Mouse (Mus musculus): ENCODE measurements around the gene Nfyc. TPM values are rescaled to one million over a fixed set of nuclear protein-coding genes. Genes with fewer than 3 reads are reported as not detected.

The Nfyc gene
- polyA plus RNA-seq, 1 experiment: 59.4 TPM

DNA sequence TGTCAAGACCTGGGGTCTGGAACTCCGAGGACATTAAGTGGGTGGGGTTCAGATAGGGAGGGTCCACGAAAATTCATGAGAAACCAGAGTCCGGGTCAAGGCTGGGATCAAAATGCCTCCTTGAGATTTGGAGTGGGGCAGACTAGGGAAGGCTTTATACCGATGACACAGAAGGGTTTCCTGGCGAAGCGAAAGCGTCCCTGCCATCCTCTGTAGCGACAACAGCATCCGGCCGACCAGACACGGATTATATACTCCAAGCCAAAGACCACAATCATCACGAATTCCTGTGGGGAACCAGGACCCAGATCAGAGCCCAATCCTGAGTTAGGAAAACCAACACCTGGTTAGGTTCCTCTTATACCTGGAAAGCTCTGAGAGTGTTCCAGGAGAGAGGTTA lies 114.6 kb downstream of the Nfyc start:
- TF ChIP-seq GATA1 (IDR thresholded peaks at IDR 0.05; ENCODE audit: low read length): no peak

DNA sequence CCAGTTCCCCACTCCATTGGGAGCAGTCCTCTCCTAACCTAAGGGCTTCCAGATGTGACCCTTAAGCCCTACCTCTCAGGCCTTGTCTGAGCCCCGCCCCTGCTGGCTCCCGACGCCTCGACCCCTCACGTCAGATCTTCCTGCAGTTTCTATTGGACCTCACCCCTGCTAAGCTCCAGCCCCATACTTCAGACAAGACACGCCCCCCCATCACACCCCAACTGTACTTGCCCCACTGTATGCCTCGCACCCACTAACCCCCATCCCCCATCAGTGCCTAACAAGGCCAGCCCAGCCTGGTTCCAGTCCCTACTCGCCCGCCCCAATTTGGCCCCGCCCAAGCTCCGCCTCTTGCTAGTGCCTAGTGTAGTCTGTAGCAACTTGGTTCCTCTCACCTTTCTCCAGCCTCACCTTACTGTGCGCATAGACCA lies 115.2 kb downstream of the Nfyc start:
- no peak for TF ChIP-seq GATA1 (IDR thresholded peaks at IDR 0.05; ENCODE audit: low read length)

DNA sequence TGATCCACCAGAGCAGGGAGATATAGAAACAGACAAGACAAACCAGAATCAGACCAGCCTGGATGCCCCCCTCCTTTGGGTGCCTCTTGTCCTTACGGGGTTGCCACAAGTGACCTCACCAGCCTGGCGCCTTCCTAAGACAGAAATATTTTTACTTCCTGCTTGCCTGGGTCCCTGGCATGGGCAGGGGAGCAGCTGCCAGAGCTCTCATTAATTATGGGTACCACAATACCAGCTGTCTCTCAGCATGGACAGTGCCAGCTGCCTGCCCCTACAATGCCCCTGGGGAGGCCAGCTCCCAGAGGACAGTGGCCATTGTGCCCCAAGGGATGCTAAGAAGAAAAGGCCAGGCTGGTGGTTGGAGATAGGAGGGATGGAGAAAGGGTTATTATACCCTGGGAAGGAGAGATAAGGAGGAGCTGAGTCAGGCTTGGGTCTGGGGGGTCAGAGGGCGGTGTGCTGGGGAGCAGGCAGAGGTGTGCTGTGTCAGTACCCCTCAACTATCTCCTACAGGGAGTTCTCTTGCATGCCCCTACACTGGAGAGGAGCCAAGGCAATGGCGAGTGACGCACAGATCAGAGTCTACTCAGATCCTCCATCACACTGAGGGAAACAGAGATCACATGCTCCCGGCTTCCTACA lies 117.4 kb downstream of the Nfyc start:
- no peak for TF ChIP-seq GATA1 (IDR thresholded peaks at IDR 0.05; ENCODE audit: low read length)

DNA sequence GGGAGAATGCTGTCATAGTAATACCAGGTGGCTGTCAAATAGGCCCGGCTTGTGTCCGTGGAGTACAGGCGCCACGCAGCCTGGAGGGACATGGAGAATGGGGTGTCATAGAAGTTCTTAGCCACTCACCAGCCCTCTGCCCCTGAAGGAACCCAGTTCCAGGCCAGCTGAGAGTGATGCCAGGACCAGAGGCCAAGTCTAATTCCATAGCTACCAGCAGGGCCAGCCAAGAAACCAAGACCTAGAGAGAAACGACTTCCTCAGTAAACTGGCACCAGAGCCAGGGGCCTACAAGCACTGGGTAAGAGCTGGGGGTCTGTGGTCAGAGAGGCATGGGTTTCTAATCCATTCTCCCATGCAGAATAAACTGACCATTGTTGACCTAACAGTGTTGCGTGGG lies 118.4 kb downstream of the Nfyc start:
- TF ChIP-seq GATA1 (IDR thresholded peaks at IDR 0.05; ENCODE audit: low read length): no peak

DNA sequence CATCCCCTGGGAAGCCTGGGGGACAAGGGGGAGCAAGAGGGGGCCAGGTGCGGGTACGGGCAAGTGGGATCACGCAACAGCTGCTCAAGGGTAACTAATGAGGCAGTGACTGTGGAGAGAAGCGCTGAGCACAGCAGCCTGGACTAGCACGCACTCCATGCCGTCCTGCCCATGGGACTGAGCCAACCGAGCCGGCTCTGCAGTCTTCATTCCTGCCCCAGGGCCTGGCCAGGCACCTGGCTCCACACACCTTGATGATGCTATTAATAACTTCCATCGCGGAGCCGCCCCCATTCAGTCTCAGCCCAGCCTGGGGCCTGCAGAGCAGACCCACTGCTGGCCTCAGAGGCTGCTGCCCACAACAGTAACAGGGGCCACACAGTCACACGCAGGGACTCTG lies 119.1 kb downstream of the Nfyc start:
- TF ChIP-seq GATA1 (IDR thresholded peaks at IDR 0.05; ENCODE audit: low read length): no peak

Other genes starting within 250 kb of the Nfyc start
- gene Gm8439, start 242.8 kb downstream of the Nfyc start, polyA plus RNA-seq (2012): not detected in 2 replicates
- gene Cited4, start 165.0 kb downstream of the Nfyc start, polyA plus RNA-seq (2012): 696 and 888 TPM in 2 replicates
- not detected in 2 replicates for gene Kcnq4, start 83.0 kb downstream of the Nfyc start, polyA plus RNA-seq (2012)
- gene Rims3, start 23.2 kb upstream of the Nfyc start, polyA plus RNA-seq (2012): not detected in 2 replicates
- 5.3 and 6.2 TPM in 2 replicates for gene Exo5, start 93.4 kb upstream of the Nfyc start, polyA plus RNA-seq (2012)
- 2.1 and 2.4 TPM in 2 replicates for gene Zfp69, start 120.1 kb upstream of the Nfyc start, polyA plus RNA-seq (2012)
- gene Smap2, start 185.7 kb upstream of the Nfyc start, polyA plus RNA-seq (2012): 34.2 and 36.8 TPM in 2 replicates
- not detected in 2 replicates for gene Col9a2, start 207.8 kb upstream of the Nfyc start, polyA plus RNA-seq (2012)